Mouse (Mus musculus) heart, embryonic 16.5 days (tissue): ENCODE data around the gene Trmt1. TPM values are rescaled to one million over a fixed set of nuclear protein-coding genes. Genes with fewer than 3 reads are reported as not detected.

ENCODE experiments used
- ATAC-seq: fragments of 200-750 bp; cut with Nextera tagmentation; replicated peaks from 2 replicates; pipeline ENCODE4 v1.8.0; 2017; ENCODE audit warnings: moderate number of reproducible peaks; ENCODE audit not compliant: insufficient read depth, low FRiP score; ENCODE audit errors: extremely low read depth
- H3K27ac ChIP-seq: fragments of 300-500 bp; sonication (generic); 2 replicates; pipeline ENCODE4 v1.5.1; 2014; ENCODE audit warnings: mild to moderate bottlenecking, low read length, control low read depth, moderate library complexity
- H3K27me3 ChIP-seq: fragments of 300-500 bp; sonication (generic); 2 replicates; pipeline ENCODE4 v1.6.1; 2014; ENCODE audit warnings: low read length, mixed read lengths; ENCODE audit not compliant: control insufficient read depth, insufficient read depth
- H3K36me3 ChIP-seq: fragments of 300-500 bp; sonication (generic); 2 replicates; pipeline ENCODE4 v1.6.1; 2014; ENCODE audit not compliant: control insufficient read depth, insufficient read depth
- H3K4me1 ChIP-seq: fragments of 300-500 bp; sonication (generic); 2 replicates; pipeline ENCODE4 v1.6.1; 2014; ENCODE audit warnings: low read length, mixed read lengths; ENCODE audit not compliant: control insufficient read depth, insufficient read depth
- H3K4me2 ChIP-seq: fragments of 300-500 bp; sonication (generic); 2 replicates; pipeline ENCODE4 v1.6.1; 2014; ENCODE audit warnings: low read depth, mild to moderate bottlenecking, control low read depth, low read length
- H3K4me3 ChIP-seq: fragments of 300-500 bp; sonication (generic); 2 replicates; pipeline ENCODE4 v1.5.1; 2014; ENCODE audit warnings: mild to moderate bottlenecking, control low read depth, low read length
- H3K9ac ChIP-seq: fragments of 300-500 bp; sonication (generic); 2 replicates; pipeline ENCODE4 v1.6.1; 2014; ENCODE audit warnings: low read length, control low read depth
- H3K9me3 ChIP-seq: fragments of 300-500 bp; sonication (generic); replicated peaks from 2 replicates; pipeline ENCODE4 v1.6.1; 2016; ENCODE audit warnings: low read length; ENCODE audit not compliant: control insufficient read depth
- WGBS: fragments of 180-500 bp; shearing (Covaris S2); extraction: QIAGEN DNeasy Blood & Tissue Kit; methylation state at CpG from one replicate; pipeline ENCODE4 v1.1.7; 2014; 5-methylcytosine and 5-hydroxymethylcytosine counted together
- polyA plus RNA-seq: library from polyadenylated mRNA; unstranded; fragments of >200 nt; fragmentation: Nextera tagmentation; extraction: Ambion mirVana; gene quantifications from 2 replicates; pipeline ENCODE4 v1.2.1, GENCODE M21; 2015

Trmt1 gene
- polyA plus RNA-seq, 1 experiment from 2014 or later, result 43.2 TPM

- ATAC-seq, result no peak
- H3K9ac ChIP-seq, result peak overlapping the region; percentile 31
- no peak overlapping the region for H3K4me3 ChIP-seq
- 74% methylated on average over 16 of the region's 16 CpGs for WGBS
- no peaks in the 10 kb centered on the region for H3K36me3 ChIP-seq
- H3K9me3 ChIP-seq, result no peaks in the 10 kb centered on the region
- H3K4me1 ChIP-seq, result peaks cover 69% of the 10 kb centered on the region
- no peaks in the 10 kb centered on the region for H3K27me3 ChIP-seq
- peak overlapping the region; percentile 86 for H3K27ac ChIP-seq
- no peak overlapping the region for H3K4me2 ChIP-seq
Observed at GRCm38 (mm10) chr8:84729921-84730362, 43.8 kb downstream of the Trmt1 start.

GRCm38 (mm10) chr8:84730541-84731370 is 44.6 kb downstream of the Trmt1 start:
- H3K4me3 ChIP-seq, result no peak overlapping the region
- H3K4me1 ChIP-seq, result peaks cover 69% of the 10 kb centered on the region
- no peaks in the 10 kb centered on the region for H3K36me3 ChIP-seq
- 34% methylated on average over 9 of the region's 9 CpGs for WGBS
- H3K27me3 ChIP-seq, result no peaks in the 10 kb centered on the region
- peak overlapping the region; percentile 86 for H3K27ac ChIP-seq
- peak overlapping the region; percentile 5; the same call in 1 of the 2 replicates for H3K4me2 ChIP-seq
- no peaks in the 10 kb centered on the region for H3K9me3 ChIP-seq
- peak; percentile 51 for ATAC-seq
- peak overlapping the region; percentile 31 for H3K9ac ChIP-seq

- Histone ChIP-seq H3K9me3 (no peaks in the 10 kb centered on the region), H3K36me3 (no peaks in the 10 kb centered on the region), H3K27me3 (no peaks in the 10 kb centered on the region), H3K4me3 (no peak overlapping the region), H3K27ac (peak overlapping the region; percentile 86), H3K9ac (peak overlapping the region; percentile 31), H3K4me2 (peak overlapping the region; percentile 5; the same call in 1 of the 2 replicates), H3K4me1 (peaks cover 71% of the 10 kb centered on the region)
- 55% methylated on average over 11 of the region's 11 CpGs for WGBS
- ATAC-seq, result no peak
Observed at GRCm38 (mm10) chr8:84731371-84732177, 45.5 kb downstream of the Trmt1 start.

- Histone ChIP-seq H3K4me3 (no peak overlapping the region), H3K4me2 (no peak overlapping the region), H3K36me3 (no peaks in the 10 kb centered on the region), H3K9me3 (no peaks in the 10 kb centered on the region), H3K27me3 (no peaks in the 10 kb centered on the region), H3K4me1 (peaks cover 73% of the 10 kb centered on the region), H3K9ac (peak overlapping the region; percentile 24; the same call in 1 of the 2 replicates), H3K27ac (peak overlapping the region; percentile 86; the same call in 1 of the 2 replicates)
- ATAC-seq, result no peak
- 47% methylated on average over 5 of the region's 5 CpGs for WGBS
Observed at GRCm38 (mm10) chr8:84732545-84732944, 46.4 kb downstream of the Trmt1 start.

DNA sequence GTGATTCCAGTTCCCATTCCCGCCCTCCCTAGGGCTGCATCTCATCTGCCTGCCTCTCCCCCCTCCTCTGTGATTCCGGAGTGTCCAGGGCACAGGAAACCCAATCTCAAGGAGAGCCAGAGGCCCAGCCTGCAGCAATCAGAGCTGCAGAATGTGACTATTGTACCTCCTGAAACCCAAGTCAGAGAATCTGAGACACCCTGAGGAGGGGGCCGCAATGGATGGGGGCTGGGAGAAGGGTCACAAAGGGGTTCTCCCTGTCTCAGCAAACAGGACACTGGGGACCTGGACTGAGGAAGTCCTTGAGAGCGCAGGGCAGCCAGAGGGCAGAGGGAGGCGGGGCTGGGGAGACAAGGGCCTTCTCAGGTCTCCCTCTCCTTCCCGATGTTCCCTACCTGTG is 46.9 kb downstream of the Trmt1 start:
- Histone ChIP-seq H3K4me3 (no peak overlapping the region), H3K9ac (peak overlapping the region; percentile 56), H3K36me3 (no peaks in the 10 kb centered on the region), H3K27ac (peak overlapping the region; percentile 2; the same call in 1 of the 2 replicates), H3K4me2 (no peak overlapping the region), H3K9me3 (no peaks in the 10 kb centered on the region), H3K4me1 (peaks cover 75% of the 10 kb centered on the region), H3K27me3 (no peaks in the 10 kb centered on the region)
- ATAC-seq, result 0 out of 2 replicates have a peak, but pooled peaks have one; percentile 5
- 41% methylated on average over 6 of the region's 6 CpGs for WGBS

- WGBS, result 84% methylated on average over 6 of the region's 6 CpGs
- no peak overlapping the region for H3K4me2 ChIP-seq
- no peak overlapping the region for H3K4me3 ChIP-seq
- peaks cover 83% of the 10 kb centered on the region for H3K4me1 ChIP-seq
- no peak for ATAC-seq
- H3K9ac ChIP-seq, result no peak overlapping the region
- no peaks in the 10 kb centered on the region for H3K36me3 ChIP-seq
- no peaks in the 10 kb centered on the region for H3K9me3 ChIP-seq
- H3K27ac ChIP-seq, result no peak overlapping the region
- H3K27me3 ChIP-seq, result no peaks in the 10 kb centered on the region
Observed at GRCm38 (mm10) chr8:84733959-84734358, 47.9 kb downstream of the Trmt1 start.

- no peak overlapping the region for H3K27ac ChIP-seq
Observed at GRCm38 (mm10) chr8:84734680-84735079, 48.6 kb downstream of the Trmt1 start.

GRCm38 (mm10) chr8:84735597-84735996 is 49.5 kb downstream of the Trmt1 start:
- peak overlapping the region; percentile 67 for H3K9ac ChIP-seq
- ATAC-seq, result peak; percentile 57; the same call in 1 of the 2 replicates
- peaks cover 81% of the 10 kb centered on the region for H3K4me1 ChIP-seq
- WGBS, result 51% methylated on average over 2 of the region's 2 CpGs
- H3K36me3 ChIP-seq, result no peaks in the 10 kb centered on the region
- H3K27ac ChIP-seq, result peak overlapping the region; percentile 67
- no peaks in the 10 kb centered on the region for H3K9me3 ChIP-seq
- no peak overlapping the region for H3K4me2 ChIP-seq
- no peaks in the 10 kb centered on the region for H3K27me3 ChIP-seq
- no peak overlapping the region for H3K4me3 ChIP-seq

More at GRCm38 (mm10) chr8:84734680-84735079, 48.6 kb downstream of the Trmt1 start:
- H3K9ac ChIP-seq, result no peak overlapping the region
- no peak overlapping the region for H3K4me2 ChIP-seq
- no peak overlapping the region for H3K4me3 ChIP-seq
- 87% methylated on average over 2 of the region's 2 CpGs for WGBS
- no peak for ATAC-seq
- H3K27me3 ChIP-seq, result no peaks in the 10 kb centered on the region
- no peaks in the 10 kb centered on the region for H3K9me3 ChIP-seq
- no peaks in the 10 kb centered on the region for H3K36me3 ChIP-seq
- peaks cover 85% of the 10 kb centered on the region for H3K4me1 ChIP-seq
